Mouse (Mus musculus) erythroblast, embryonic 14.5 days (primary cell): Measurements from ENCODE around the gene Uchl3. TPM values are rescaled to one million over a fixed set of nuclear protein-coding genes. Genes with fewer than 3 reads are reported as not detected.
A peak's percentile ranks its signal among the peaks of the same experiment; 100 is the strongest.

ENCODE experiments used
- H3K27me3 ChIP-seq: 2 replicates; pipeline ENCODE4 v1.6.1; 2012; ENCODE audit warnings: inconsistent platforms; ENCODE audit not compliant: control insufficient read depth
- H3K36me3 ChIP-seq: 2 replicates; pipeline ENCODE4 v1.6.1; 2012; ENCODE audit warnings: mild to moderate bottlenecking, inconsistent platforms; ENCODE audit not compliant: control insufficient read depth
- H3K4me1 ChIP-seq: 2 replicates; pipeline ENCODE4 v1.6.1; 2012; ENCODE audit warnings: inconsistent platforms; ENCODE audit not compliant: control insufficient read depth
- H3K4me3 ChIP-seq: replicated peaks from 2 replicates; pipeline ENCODE3; 2012; ENCODE audit warnings: moderate library complexity, mild to moderate bottlenecking, inconsistent platforms
- H3K9me3 ChIP-seq: 2 replicates; pipeline ENCODE4 v1.6.1; 2012; ENCODE audit warnings: low read length, inconsistent platforms, mixed read lengths; ENCODE audit not compliant: control insufficient read depth
- GATA1 ChIP-seq: IDR thresholded peaks from 2 replicates; pipeline ENCODE4 v1.6.1; 2012; ENCODE audit warnings: low read length, inconsistent platforms, mixed read lengths
- TAL1 ChIP-seq: IDR thresholded peaks from 3 replicates; pipeline ENCODE4 v1.6.1; 2012; ENCODE audit warnings: low read length, inconsistent platforms, mixed read lengths
- polyA plus RNA-seq: library from polyadenylated mRNA; stranded (reverse); fragments of >175 nt; gene quantifications from 2 replicates; pipeline ENCODE4 v1.2.3, GENCODE M21; 2012

The Uchl3 gene
- polyA plus RNA-seq, 1 experiment: 0.61 TPM

DNA sequence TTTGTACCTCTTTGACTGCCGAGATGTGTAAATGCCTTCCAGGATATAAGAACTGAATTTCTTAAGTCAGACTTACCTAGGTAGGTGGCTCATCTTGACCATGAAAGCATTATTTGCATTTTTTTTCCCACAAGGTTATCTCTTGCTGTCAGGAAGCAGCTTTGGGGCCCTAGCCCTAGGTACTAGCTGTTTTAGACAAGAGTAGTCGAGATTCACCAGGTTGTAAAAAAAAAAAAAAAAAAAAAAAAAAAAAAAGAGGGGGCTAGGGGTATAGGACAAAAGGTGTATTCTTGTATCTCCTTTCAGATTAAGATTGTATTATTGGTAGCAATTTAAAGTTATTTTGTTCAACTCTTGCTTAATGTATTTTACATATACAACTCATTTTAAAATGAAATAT, 23.2 kb upstream of the Uchl3 start:
- Histone ChIP-seq H3K4me3 (no peak overlapping the region), H3K9me3 (no peaks in the 10 kb centered on the region), H3K27me3 (no peaks in the 10 kb centered on the region), H3K4me1 (no peaks in the 10 kb centered on the region), H3K36me3 (peaks cover 26% of the 10 kb centered on the region)
- TF ChIP-seq TAL1: no peak
- TF ChIP-seq GATA1: no peak

DNA sequence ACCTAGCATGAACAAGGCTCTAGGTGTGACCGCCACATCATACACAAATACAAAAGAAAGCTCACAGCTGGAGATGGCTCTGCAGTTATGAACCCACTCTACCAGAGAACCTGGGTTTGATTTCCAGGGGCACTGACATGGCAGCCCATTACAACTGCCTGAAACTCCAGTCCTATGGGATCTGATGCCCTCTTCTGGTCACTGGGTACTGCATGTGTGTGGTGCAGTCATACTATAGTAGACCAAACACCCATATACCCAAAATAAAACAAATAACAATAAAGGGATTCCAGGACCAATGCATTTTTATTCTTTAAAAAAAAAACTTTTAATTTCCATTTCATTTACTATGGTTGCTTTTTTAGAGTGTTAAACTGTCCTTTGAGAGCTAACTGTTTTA, 18.0 kb upstream of the Uchl3 start:
- Histone ChIP-seq H3K4me3 (no peak overlapping the region), H3K36me3 (peaks cover 34% of the 10 kb centered on the region), H3K4me1 (peaks cover 14% of the 10 kb centered on the region), H3K27me3 (no peaks in the 10 kb centered on the region), H3K9me3 (no peaks in the 10 kb centered on the region)
- TF ChIP-seq GATA1 (no peak), TAL1 (no peak)

DNA sequence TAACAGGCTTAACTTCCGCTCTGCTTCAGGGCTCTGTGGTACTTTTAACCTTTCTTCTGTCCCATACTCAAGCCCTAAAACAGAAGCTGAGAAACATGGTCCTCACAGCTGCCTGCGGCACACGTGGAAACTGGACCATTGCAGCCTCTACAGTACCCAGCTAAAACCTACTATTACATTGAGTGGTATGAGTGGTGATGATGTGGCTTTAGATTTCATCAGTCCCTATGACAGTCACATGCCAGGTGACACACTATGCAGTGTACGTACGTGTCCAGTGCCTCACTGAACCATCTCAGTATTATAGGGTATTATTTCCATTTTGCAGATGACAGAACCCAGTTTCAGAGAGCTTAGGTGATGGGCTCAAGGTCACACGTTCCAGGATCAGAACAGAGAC, 16.4 kb upstream of the Uchl3 start:
- Histone ChIP-seq H3K4me3 (no peak overlapping the region), H3K36me3 (peaks cover 33% of the 10 kb centered on the region), H3K9me3 (no peaks in the 10 kb centered on the region), H3K4me1 (peaks cover 15% of the 10 kb centered on the region), H3K27me3 (no peaks in the 10 kb centered on the region)
- TF ChIP-seq TAL1 (no peak), GATA1 (no peak)

DNA sequence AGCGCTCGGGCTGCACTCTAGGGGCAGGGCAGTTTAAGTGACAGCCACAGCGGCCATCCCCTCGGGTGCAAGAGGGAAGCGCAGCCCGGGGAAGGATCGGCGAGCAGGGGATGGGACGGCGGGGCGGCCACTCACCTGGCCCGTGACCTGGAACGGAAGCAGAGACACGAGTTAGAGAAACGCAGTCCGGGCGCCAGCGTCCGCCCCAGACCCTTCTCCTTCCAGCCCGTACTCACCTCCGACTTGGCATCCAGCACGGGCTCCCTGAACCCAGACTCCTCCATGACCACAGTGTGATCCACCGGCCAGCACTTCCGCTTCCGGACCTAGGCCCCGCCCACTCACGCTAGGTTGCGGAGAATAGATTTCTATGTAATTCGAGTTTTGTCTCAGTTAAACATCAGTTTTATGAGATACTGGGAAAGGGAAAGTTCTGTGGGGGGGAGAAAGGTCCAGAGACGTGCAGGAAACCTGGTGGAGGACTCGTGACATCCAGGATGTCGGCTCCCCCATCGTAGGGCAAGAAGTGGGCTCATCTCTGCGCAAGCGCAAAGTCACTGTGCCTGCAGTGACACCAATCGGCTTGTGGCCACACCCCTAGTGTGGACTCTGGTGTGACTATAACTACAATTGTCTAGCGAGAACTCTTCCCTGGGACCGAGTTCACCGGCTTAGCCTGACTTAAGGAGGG, 13.5 kb upstream of the Uchl3 start, which contains the start of gene Commd6:
Commd6 (minus strand) TSS at position 534 of the 691 bp plus-strand sequence.
- H3K4me1 ChIP-seq: peaks cover 15% of the 10 kb centered on the region
- TF ChIP-seq TAL1 (no peak), GATA1 (no peak)

DNA sequence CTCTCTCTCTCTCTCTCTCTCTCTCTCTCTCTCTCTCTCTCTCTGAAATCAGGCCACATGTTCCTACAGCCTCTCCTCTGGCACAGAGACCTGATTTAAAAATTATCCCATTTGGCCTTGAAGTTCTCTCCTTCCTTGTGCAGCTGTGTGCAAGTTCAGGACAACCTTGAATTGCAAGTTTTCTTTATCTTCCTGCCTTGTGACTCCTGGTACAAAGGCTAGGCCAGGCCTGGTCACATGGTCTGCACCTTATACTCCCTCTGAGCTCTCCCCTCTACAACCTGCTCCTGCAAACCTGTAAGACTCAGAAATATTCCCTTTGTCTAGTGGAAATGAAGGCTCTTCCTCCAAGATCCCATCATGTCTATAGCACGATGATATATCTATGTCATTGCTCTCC, 8.8 kb upstream of the Uchl3 start:
- no peak for TF ChIP-seq TAL1
- TF ChIP-seq GATA1: no peak
- no peak overlapping the region for H3K4me3 ChIP-seq
- no peaks in the 10 kb centered on the region for H3K36me3 ChIP-seq
- H3K4me1 ChIP-seq: peaks cover 4% of the 10 kb centered on the region
- no peaks in the 10 kb centered on the region for H3K9me3 ChIP-seq
- peaks cover 4% of the 10 kb centered on the region; the same call in 1 of the 2 replicates for H3K27me3 ChIP-seq

More for the DNA sequence above, 13.5 kb upstream of the Uchl3 start, which contains the start of gene Commd6:
- H3K9me3 ChIP-seq: no peaks in the 10 kb centered on the region
- H3K27me3 ChIP-seq: no peaks in the 10 kb centered on the region
- peak within 1 kb of the TSS; percentile 74 for H3K4me3 ChIP-seq
- H3K36me3 ChIP-seq: peaks cover 10% of the 10 kb centered on the region

DNA sequence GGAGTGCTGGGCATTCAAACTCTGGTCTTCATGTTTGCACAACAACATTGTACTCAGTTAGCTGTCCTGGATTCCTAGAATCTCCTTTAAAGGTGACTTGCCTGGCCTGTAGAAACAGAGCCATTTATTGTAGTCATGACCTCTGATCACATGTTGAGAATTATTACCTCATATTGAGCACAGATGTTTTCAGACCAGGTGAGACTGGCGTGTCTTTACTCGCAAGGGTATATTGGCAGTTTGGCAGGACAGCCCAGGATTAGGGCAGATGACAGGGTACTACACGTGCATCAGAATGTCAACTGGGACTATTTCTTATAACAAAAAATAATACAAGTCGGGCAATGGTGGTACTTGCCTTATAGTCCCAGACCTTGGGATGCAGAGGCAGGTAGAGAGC, 3.2 kb upstream of the Uchl3 start:
- H3K9me3 ChIP-seq: no peaks in the 10 kb centered on the region
- peaks cover 20% of the 10 kb centered on the region for H3K4me1 ChIP-seq
- peaks cover 7% of the 10 kb centered on the region; the same call in 1 of the 2 replicates for H3K27me3 ChIP-seq
- H3K4me3 ChIP-seq: no peak overlapping the region
- no peaks in the 10 kb centered on the region for H3K36me3 ChIP-seq
- TF ChIP-seq TAL1 (no peak), GATA1 (no peak)

DNA sequence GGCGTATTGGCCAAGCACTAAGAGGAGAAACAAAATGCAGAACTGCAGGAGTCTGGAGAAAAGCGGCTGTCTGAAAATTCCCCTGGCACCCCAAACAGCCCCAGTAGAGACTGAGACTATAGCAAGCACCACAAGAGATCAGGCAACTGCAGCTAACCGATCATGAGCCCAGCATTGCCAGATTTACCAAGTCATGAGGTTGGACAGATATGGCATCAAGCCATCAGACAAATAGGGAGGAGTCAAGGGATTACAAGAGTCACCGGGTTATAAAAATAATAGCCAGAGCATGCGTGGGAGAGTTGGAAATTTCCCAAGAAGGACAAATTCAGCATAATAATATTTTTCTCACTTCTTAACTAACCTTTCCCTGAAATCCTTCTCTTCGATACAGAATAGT, 1.2 kb upstream of the Uchl3 start:
- H3K36me3 ChIP-seq: no peaks in the 10 kb centered on the region
- H3K9me3 ChIP-seq: no peaks in the 10 kb centered on the region
- H3K4me3 ChIP-seq: no peak overlapping the region
- peaks cover 25% of the 10 kb centered on the region for H3K4me1 ChIP-seq
- 0 out of 2 replicates have a peak, but pooled peaks cover 5% of the 10 kb centered on the region for H3K27me3 ChIP-seq
- TF ChIP-seq TAL1: no peak
- no peak for TF ChIP-seq GATA1

DNA sequence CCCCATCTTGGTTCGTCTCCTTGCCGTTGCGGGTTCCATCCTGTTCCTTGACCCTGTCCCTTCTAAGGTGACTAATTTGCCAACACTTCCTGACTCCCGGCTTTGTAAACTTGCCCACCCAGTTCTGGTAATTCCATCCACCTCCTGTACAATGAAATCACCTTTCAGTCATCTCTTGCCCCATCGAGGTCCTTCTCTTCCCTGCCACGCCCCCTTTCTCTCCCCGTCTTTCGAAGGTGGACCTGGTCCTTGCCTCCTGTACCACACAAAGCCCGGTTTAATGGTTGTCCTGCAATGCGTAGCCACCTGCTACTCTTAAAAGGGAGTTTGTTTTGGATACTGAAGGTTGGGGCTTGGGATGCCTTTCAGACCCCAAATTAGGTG, 751 bp downstream of the Uchl3 start:
- TF ChIP-seq TAL1 (no peak), GATA1 (no peak)
- H3K4me1 ChIP-seq: peaks cover 25% of the 10 kb centered on the region
- H3K9me3 ChIP-seq: no peaks in the 10 kb centered on the region
- peak overlapping the region; percentile 97 for H3K4me3 ChIP-seq
- H3K27me3 ChIP-seq: 0 out of 2 replicates have a peak, but pooled peaks cover 3% of the 10 kb centered on the region
- H3K36me3 ChIP-seq: no peaks in the 10 kb centered on the region

DNA sequence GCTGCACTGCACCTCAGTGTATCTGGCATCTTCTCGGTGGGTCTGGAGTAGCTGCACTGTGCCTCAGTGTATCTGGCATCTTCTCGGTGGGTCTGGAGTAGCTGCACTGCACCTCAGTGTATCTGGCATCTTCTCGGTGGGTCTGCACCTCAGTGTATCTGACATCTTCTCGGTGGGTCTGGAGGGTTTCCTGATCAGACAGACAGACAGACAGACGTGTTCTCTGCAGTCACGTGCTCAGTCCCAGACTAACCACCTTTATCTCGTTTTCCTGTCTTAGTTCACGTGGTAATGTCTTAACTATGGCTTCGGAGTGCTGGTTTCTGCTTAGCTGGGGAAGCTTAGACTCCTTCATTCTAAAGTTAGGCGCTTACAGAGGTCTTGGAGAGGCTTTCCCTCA, 2.5 kb downstream of the Uchl3 start:
- H3K4me1 ChIP-seq: peaks cover 25% of the 10 kb centered on the region
- no peak overlapping the region for H3K4me3 ChIP-seq
- TF ChIP-seq GATA1: no peak
- no peak for TF ChIP-seq TAL1
- H3K36me3 ChIP-seq: peaks cover 6% of the 10 kb centered on the region
- no peaks in the 10 kb centered on the region for H3K9me3 ChIP-seq
- no peaks in the 10 kb centered on the region for H3K27me3 ChIP-seq
